Mouse (Mus musculus) R1 (cell line): ENCODE data around the gene Nxf7.
"Not testable (repeated sequence)": the region's sequence is repeated elsewhere in the genome, so short reads cannot be mapped to it uniquely, and the experiment has no call there.

Source experiments
- DNase-seq: peaks from one replicate; pipeline ENCODE4 v3.0.0-alpha.2; 2018; ENCODE audit warnings: low read depth, low spot score

The Nxf7 gene

GRCm38 (mm10) chrX:135598677-135599076 lies at the start of gene Nxf7:
Gene Nxf7, minus strand, starts transcription at chrX:135598777.
- no peak for DNase-seq

DNA sequence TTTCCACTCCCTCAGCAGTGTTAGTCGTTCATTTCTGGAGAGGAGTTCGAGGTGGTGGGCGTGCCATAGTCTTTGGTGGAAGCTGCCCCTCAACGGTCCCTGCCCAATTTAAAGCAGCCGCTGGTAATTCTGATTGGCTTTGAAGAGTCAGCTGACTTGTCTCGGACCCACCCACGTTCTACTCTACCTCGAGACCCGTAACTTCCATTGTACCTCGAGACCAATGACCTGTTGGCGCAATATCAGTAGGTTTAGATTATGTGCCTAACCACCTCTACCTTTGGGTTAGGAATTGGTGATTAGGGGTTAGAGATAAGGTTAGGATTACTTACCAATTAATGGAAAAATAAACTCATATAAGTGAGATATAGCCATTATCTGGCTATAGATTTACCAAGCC lies 29.0 kb upstream of the Nxf7 start, which contains the start of gene Prame:
Gene Prame, minus strand, starts transcription at position 101 of the 400 bp plus-strand sequence.
- peak; percentile 1 for DNase-seq

GRCm38 (mm10) chrX:135601298-135602029 lies 2.9 kb upstream of the Nxf7 start:
- DNase-seq: peak; percentile 80

DNA sequence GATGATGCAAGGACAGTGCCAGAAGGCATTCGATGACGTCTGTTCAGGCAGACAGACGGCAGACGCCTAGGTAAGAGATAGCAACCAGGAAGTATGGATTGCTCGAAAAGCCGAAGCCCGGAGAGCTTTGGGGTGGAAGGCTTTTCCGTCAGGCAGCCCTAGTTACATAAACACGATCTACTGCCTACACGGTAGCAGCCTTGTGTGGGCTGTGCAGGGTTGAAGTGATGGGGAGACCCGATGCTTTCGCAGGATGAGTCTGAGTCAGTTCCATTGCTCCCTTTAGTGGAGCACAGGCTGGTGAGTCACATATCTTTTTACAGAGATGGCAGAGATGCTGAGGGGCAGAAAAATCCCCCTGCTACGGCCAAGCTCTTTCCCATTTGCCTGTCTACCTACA lies 481 bp downstream of the Nxf7 start:
- DNase-seq: no peak

DNA sequence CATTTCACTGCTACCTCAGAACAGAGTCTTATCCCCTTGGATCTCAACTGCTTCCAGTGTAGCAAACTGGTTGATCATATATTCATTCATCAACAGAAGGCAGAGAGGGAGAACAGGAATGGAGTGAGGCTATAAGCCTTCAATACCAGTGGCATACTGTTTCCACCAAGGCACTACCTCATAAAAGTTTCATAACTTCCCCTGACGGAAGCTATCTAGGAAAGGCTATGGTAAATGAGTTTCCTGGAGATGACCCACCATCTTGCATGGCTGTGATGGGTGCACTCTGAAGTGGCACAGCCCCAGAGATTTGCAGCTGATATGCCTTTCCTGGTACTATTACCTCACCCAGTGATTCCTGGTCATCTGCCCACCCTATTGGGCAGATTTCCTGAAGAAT lies 22.2 kb downstream of the Nxf7 start:
- no peak for DNase-seq

- DNase-seq: not testable (repeated sequence)
These were observed 23.5 kb downstream of the Nxf7 start for GRCm38 (mm10) chrX:135574958-135575628.

DNA sequence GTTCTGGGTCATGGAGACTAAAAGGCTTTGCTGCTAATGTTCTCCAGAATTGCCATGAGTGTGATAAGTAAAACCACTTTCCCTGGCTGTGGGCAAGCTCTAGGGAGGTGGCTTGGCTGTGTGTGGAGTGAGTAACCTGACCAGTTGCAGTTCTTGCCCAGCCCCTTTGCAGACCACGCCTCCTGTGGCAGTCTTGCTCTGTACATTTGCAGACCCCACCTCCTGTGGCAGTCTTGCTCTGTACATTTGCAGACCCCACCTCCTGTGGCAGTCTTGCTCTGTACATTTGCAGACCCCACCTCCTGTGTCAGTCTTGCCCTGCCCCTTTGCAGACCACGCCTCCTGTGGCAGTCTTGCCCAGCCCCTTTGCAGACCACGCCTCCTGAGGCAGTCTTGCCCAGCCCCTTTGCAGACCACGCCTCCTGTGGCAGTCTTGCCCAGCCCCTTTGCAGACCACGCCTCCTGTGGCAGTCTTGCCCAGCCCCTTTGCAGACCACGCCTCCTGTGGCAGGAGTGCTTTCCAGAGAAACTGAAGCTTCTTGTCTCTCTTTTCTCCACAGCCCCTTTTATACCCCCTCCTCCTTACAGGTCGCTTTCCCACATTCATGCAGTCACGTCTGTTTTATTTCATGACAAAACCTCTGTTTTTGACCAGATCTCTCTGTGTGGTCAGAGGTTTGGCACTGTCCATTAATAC lies 24.2 kb downstream of the Nxf7 start:
- peak; percentile 71 for DNase-seq

GRCm38 (mm10) chrX:135569467-135569866 lies 29.1 kb downstream of the Nxf7 start:
- DNase-seq: peak; percentile 28

GRCm38 (mm10) chrX:135564934-135565333 lies 33.6 kb downstream of the Nxf7 start:
- peak; percentile 11 for DNase-seq

DNA sequence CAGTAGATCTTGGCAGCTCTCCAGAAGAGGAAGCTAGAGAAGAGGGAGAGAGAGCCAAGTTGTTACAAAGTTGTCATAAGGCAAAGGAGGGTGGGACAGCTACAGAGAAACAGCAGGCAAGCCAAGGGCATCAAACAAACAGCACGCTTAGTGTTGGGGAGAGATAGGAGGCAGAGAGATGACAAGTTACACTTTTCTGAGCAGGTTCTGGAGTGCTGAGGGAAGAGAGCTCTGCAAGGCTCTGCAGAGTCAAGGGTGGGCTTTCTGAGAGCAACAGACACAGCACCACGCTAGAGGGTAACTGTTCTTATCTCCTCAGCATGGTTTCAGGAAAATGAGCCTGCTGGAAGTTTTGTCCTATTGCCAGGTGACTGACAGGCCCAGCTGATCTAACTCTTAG lies 35.7 kb downstream of the Nxf7 start:
- DNase-seq: no peak

GRCm38 (mm10) chrX:135561693-135562092 lies 36.9 kb downstream of the Nxf7 start:
- not testable (repeated sequence) for DNase-seq

DNA sequence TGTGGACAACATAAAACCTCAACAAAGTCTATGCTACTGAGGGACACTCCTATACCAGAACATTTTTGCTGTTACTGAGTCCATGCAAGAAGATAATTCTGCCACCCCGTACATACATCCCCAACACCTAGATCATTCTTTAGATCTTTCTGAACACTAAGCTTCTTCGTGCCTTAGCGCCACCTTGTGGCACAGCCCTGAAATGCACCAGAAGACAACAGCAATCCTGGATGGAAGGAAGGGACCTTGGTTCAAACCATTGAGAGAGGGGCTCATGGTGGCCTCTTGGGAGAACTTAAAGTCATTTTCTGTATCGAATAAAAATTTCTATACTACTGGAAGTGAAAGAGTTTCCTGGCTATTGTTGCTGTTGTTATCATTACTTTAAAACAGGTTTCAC lies 37.6 kb downstream of the Nxf7 start:
- peak; percentile 3 for DNase-seq

- DNase-seq: peak; percentile 9
These were observed 38.9 kb downstream of the Nxf7 start for GRCm38 (mm10) chrX:135559665-135560064.
